ENCODE assay signal across 12 mouse cellular contexts in genomic region chr12:86769819-86770218, GRCm38 (mm10). TPM values are rescaled to one million over a fixed set of nuclear protein-coding genes. Genes with fewer than 3 reads are reported as not detected.
DNase-seq lines count a peak whose midpoint lies in the region; ATAC-seq lines count a peak whose summit lies in the region.
"Had no signal": no experiment of that assay in that cellular context is flagged by ENCODE, and none has a peak within 500 bp of the region (broad histone marks: within the 10 kb centered on the region; RNA-seq: fewer than 3 reads in every experiment).

No protein-coding gene starts in this region.

- peaks cover 21% of the 10 kb centered on the region for H3K4me1 ChIP-seq in heart, embryonic 15.5 days (replicated peaks)
- H3K4me1 ChIP-seq in lung, embryonic 15.5 days: peaks cover 31% of the 10 kb centered on the region
- H3K4me1 ChIP-seq in forebrain, embryonic 16.5 days (replicated peaks; ENCODE audit: control insufficient read depth, insufficient read depth, low read length): peaks cover 31% of the 10 kb centered on the region
- peaks cover 27% of the 10 kb centered on the region for H3K4me1 ChIP-seq in neural tube, embryonic 15.5 days
- H3K4me1 ChIP-seq: liver, embryonic 15.5 days had no signal

- H3K27me3 ChIP-seq in heart, embryonic 15.5 days: no peaks in the 10 kb centered on the region
- no peaks in the 10 kb centered on the region for H3K27me3 ChIP-seq in lung, embryonic 15.5 days
- H3K27me3 ChIP-seq in forebrain, embryonic 16.5 days (replicated peaks; ENCODE audit: control insufficient read depth, insufficient read depth, low read length): no peaks in the 10 kb centered on the region
- H3K27me3 ChIP-seq in neural tube, embryonic 15.5 days (replicated peaks): no peaks in the 10 kb centered on the region; the same call in 1 of the 2 replicates
- H3K27me3 ChIP-seq: liver, embryonic 15.5 days had no signal

- H3K9me3 ChIP-seq in heart, embryonic 15.5 days (replicated peaks): no peaks in the 10 kb centered on the region
- H3K9me3 ChIP-seq in lung, embryonic 15.5 days: no peaks in the 10 kb centered on the region
- no peaks in the 10 kb centered on the region for H3K9me3 ChIP-seq in forebrain, embryonic 16.5 days (ENCODE audit: control insufficient read depth, low read length)
- H3K9me3 ChIP-seq in neural tube, embryonic 15.5 days (replicated peaks): no peaks in the 10 kb centered on the region
- H3K9me3 ChIP-seq: liver, embryonic 15.5 days had no signal

- H3K36me3 ChIP-seq in heart, embryonic 15.5 days: no peaks in the 10 kb centered on the region
- no peaks in the 10 kb centered on the region for H3K36me3 ChIP-seq in lung, embryonic 15.5 days
- no peaks in the 10 kb centered on the region for H3K36me3 ChIP-seq in forebrain, embryonic 16.5 days (ENCODE audit: control insufficient read depth, insufficient read depth)
- no peaks in the 10 kb centered on the region for H3K36me3 ChIP-seq in neural tube, embryonic 15.5 days
- H3K36me3 ChIP-seq: liver, embryonic 15.5 days had no signal

- no peak for ATAC-seq in heart, embryonic 15.5 days (replicated peaks; ENCODE audit: insufficient number of reproducible peaks, insufficient read depth, low FRiP score, low read depth)
- ATAC-seq in lung, embryonic 15.5 days (ENCODE audit: borderline replicate concordance, extremely low read depth, low FRiP score, low TSS enrichment): no peak
- no peak for ATAC-seq in forebrain, embryonic 16.5 days
- ATAC-seq in neural tube, embryonic 15.5 days (ENCODE audit: low FRiP score): no peak
- no peak for ATAC-seq in megakaryocyte, adult 5-6 weeks (ENCODE audit: poor library complexity, severe bottlenecking)

- no peak for DNase-seq in heart, postnatal 4 days
- DNase-seq in lung, postnatal 14 days: no peak
- no peak for DNase-seq in cerebellum, adult 8-10 months

- H3K9ac ChIP-seq in heart, embryonic 15.5 days: no peak overlapping the region
- H3K9ac ChIP-seq in lung, embryonic 15.5 days: no peak overlapping the region
- no peak overlapping the region; the same call in 1 of the 2 replicates for H3K9ac ChIP-seq in forebrain, embryonic 16.5 days (replicated peaks; ENCODE audit: low read depth, low read length)
- no peak overlapping the region for H3K9ac ChIP-seq in neural tube, embryonic 15.5 days (replicated peaks)
- H3K9ac ChIP-seq: liver, embryonic 15.5 days had no signal

- peak overlapping the region; percentile 74 for H3K27ac ChIP-seq in heart, embryonic 15.5 days
- peak overlapping the region; percentile 85 for H3K27ac ChIP-seq in lung, embryonic 15.5 days
- peak overlapping the region; percentile 32; the same call in 1 of the 2 replicates for H3K27ac ChIP-seq in forebrain, embryonic 16.5 days (ENCODE audit: low read length)
- H3K27ac ChIP-seq in neural tube, embryonic 15.5 days (replicated peaks): peak overlapping the region; percentile 68
- H3K27ac ChIP-seq: liver, embryonic 15.5 days had no signal

- no peak overlapping the region for H3K4me2 ChIP-seq in heart, embryonic 15.5 days
- no peak overlapping the region for H3K4me2 ChIP-seq in lung, embryonic 15.5 days
- no peak overlapping the region for H3K4me2 ChIP-seq in forebrain, embryonic 16.5 days (ENCODE audit: low read length)
- H3K4me2 ChIP-seq in neural tube, embryonic 15.5 days: no peak overlapping the region
- H3K4me2 ChIP-seq: liver, embryonic 15.5 days had no signal

- H3K4me3 ChIP-seq in heart, embryonic 15.5 days: no peak overlapping the region
- no peak overlapping the region for H3K4me3 ChIP-seq in lung, embryonic 15.5 days
- H3K4me3 ChIP-seq in forebrain, embryonic 16.5 days (replicated peaks; ENCODE audit: low read length): no peak overlapping the region
- no peak overlapping the region for H3K4me3 ChIP-seq in neural tube, embryonic 15.5 days (replicated peaks)
- H3K4me3 ChIP-seq: liver, embryonic 15.5 days had no signal

RNA-seq across cellular contexts. Expression of gene Lrrc74a, which starts 35.6 kb away (rescaled TPM):
- polyA plus RNA-seq in heart, embryonic 15.5 days (2015; fragmentation: Nextera tagmentation; extraction: Ambion mirVana): not detected in 2 replicates
- total RNA-seq in heart, postnatal 4 days (2021): not detected
- not detected in 2 replicates for polyA plus RNA-seq in lung, embryonic 15.5 days (2015; fragmentation: Nextera tagmentation; extraction: Ambion mirVana)
- polyA plus RNA-seq in forebrain, embryonic 16.5 days (2015; fragmentation: Nextera tagmentation; extraction: Ambion mirVana): not detected in 2 replicates
- not detected in 2 replicates for polyA plus RNA-seq in neural tube, embryonic 15.5 days (2015; fragmentation: Nextera tagmentation; extraction: Ambion mirVana)
- not detected in 2 replicates for total RNA-seq in megakaryocyte, adult 5-6 weeks (2015)
- not detected in 2 replicates for total RNA-seq in megakaryocyte, adult 5-6 weeks (2017)
- total RNA-seq: hematopoietic stem cell, adult 5-6 weeks; layer of hippocampus, postnatal 25 days had no signal
- polyA plus RNA-seq: CD4-positive, CD25-positive, alpha-beta regulatory T cell, adult 4 months; liver, embryonic 15.5 days had no signal

RNA-seq across cellular contexts. Expression of gene Angel1, which starts 43.6 kb away (rescaled TPM):
- polyA plus RNA-seq in heart, embryonic 15.5 days (2015; fragmentation: Nextera tagmentation; extraction: Ambion mirVana): 7.2 and 9.0 TPM in 2 replicates
- 1 to 10 TPM; 5.2 to 5.3 TPM for total RNA-seq in heart, postnatal 4 days (2021)
- polyA plus RNA-seq in lung, embryonic 15.5 days (2015; fragmentation: Nextera tagmentation; extraction: Ambion mirVana): 12.6 and 13.6 TPM in 2 replicates
- 9.2 and 10.6 TPM in 2 replicates for polyA plus RNA-seq in forebrain, embryonic 16.5 days (2015; fragmentation: Nextera tagmentation; extraction: Ambion mirVana)
- polyA plus RNA-seq in neural tube, embryonic 15.5 days (2015; fragmentation: Nextera tagmentation; extraction: Ambion mirVana): 11.2 and 11.7 TPM in 2 replicates
- 0.22 and 1.1 TPM in 2 replicates for total RNA-seq in megakaryocyte, adult 5-6 weeks (2015)
- total RNA-seq in megakaryocyte, adult 5-6 weeks (2017): 0.37 and 0.66 TPM in 2 replicates

Comparison
In these comparisons a context has a peak if more than half of its experiments do, and no peak if none do; other contexts are left out.
1. H3K27ac ChIP-seq: peak in every context shown above with its lines; median percentile 85 in lung, embryonic 15.5 days; 74 in heart, embryonic 15.5 days; 68 in neural tube, embryonic 15.5 days; 32 in forebrain, embryonic 16.5 days.